Mouse (Mus musculus) A20 (cell line): ENCODE data around the gene Nxph3.

Experiments used
- DNase-seq: peaks from one replicate; pipeline ENCODE4 v3.0.0-alpha.2; 2011; ENCODE audit warnings: low read depth, low spot score

The Nxph3 gene

DNA sequence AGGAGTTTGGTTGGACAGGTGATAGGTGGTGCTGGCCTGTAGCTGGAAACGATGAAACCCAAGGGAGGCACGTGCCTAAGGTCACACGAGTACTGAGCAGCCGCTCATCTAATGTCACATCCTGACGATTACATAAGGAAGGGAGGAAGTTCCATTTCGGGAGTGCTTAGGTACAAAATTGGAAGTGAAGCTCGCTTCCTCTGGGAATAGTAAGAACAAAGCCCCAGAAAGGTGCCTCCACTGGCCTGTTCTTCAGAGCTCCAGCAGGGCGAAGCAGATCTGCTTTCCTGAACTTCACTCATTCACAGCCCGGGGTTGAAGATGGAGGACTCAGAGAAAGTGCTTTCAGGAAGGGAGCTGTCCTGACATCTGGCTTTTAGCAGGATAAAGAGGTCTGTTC is 20.4 kb downstream of the Nxph3 start:
- DNase-seq = no peak

DNA sequence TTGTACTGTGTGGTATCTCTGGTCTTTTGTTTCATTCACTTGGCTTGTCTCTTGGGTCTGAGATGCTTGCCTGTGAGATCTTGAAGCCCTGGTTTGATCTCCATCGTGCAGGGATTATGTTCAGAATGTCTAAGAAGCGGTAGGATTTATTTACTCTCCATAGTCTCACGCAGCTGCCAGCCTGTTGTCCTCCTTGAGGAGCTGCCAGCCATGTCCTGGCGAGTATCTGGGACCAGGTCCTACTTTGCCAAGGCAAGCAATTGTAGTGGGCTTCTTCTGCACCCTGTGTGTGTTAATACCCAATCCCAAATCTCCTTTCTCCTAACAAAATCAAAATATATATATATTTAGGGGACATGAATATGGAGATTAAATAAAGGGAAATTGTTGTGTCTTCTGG is 21.4 kb downstream of the Nxph3 start:
- no peak for DNase-seq

DNA sequence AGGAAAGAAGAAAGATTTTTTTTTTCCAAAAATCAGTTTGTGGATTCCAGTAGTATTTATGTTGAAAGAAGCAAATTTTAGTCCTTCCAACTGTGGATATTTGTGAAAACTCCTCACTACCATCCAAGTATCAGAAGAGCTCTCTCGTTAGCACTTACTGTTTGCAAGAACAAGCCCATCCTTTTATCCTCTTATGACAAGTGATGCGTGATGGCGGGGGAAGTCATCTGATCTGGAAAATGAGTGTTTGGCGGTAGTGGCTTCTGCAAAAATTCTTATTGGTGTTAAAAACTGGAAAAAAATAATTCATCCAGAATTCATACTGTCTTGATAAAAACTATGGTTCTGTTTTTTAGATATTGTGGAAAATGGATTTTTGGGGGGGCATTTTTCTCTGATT is 22.1 kb downstream of the Nxph3 start:
- no peak for DNase-seq

DNA sequence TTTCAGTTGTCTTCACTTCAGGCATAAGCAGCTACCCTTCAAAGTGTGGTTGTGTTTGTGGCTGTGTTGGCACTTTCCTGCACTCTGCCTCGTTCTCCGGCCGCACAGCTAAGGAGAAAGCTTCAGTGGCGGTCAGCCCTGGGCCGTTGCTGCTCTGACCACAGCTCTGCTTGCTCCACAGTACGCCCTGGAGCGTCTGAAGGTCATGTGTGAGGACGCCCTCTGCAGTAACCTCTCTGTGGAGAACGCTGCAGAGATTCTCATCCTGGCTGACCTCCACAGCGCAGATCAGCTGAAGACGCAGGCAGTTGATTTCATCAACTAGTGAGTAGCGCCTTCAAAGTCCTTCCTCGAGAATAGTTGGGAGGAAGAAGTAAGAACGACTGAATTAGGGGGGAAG is 24.3 kb downstream of the Nxph3 start:
- DNase-seq = no peak

DNA sequence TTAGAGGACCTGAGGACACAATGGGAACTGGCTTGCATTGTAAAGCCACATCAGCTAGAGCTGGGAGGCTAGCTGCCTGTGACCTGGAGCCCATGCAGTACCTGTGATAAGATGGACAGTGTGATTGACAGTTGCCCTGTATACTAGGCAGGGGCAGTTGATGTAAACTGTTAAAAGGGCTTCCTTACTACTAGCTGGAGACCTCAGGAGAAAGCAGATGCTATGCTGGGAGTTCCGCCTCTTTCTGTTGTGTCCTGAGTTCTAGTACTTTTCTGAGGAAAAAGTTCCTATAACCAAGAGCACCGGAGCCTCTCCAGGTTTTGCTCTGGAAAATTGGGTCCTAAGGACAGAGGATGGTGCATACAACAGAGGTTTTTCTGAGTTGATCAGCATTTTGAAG is 27.1 kb downstream of the Nxph3 start:
- no peak for DNase-seq

DNA sequence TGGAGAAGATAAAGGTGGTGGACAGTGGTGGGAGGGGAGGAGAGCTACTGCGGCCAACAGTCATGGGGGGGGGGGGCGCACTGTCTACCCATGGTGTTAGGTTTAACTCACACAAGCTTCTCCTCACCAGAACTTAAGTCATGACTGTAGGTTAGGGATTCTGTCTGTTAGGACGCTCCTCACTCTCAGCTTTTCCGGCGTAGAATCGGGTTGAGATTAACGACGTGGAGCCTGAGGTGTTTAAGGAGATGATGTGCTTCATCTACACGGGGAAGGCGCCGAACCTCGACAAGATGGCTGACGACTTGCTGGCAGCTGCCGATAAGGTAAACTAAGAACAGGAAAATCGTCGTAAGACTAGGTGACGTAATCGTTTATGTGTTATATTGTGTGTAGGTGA is 28.7 kb downstream of the Nxph3 start:
- no peak for DNase-seq

DNA sequence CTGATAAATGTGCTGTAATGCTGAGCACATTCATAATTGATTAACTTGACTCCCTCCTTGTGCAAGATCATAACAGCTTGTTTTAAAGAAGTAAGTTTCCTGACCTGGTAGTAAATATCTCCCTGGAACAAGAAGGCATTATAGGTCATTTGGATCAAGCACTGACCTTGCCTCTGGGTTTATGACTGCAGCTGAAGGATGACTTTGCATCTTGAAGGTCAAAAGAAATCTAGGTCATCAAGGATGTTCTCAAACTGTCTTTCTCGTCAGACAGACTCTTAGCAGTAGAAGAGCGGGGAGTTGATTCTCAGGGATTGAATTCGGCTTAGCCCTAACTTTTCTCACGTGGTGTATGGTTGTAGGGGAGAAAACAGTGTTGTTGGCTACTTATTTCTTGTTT is 33.7 kb downstream of the Nxph3 start:
- no peak for DNase-seq

DNA sequence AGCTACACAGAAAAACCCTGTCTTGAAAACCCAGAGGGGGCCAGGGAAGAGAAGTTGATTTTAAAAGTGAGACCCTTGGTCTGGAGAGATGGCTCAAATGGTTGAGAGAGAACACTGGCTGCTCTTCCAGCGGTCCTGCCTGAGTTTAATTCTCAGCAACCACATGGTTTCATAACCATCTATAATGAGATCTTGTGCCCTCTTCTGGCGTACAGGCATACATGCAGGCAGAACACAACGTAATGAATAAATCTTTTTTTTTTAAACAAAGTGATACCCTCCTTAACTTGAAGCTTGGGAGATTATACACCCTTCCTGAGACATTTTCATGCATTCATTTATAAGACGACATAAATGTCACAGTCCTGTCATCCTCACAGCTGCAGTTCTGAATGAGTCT is 34.9 kb downstream of the Nxph3 start:
- DNase-seq = no peak

DNA sequence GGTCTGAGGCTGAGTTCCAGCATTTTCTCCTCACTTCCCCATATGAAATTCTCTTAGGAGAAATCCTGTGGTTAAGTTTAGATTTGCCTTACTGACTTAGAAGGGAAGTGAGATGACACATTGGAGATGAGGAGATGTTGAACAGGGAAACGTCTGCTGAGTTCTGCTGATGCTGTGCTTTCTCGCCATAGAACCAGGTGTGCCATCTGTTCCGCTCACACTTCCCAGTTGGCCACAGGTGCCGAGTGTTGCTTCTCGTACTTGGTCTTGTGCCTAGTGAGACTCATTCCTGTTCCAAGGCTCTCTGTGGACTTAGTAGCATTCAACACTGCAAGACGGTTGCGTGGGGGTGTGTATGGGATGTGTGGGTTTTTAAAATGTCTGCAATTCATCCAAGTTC is 38.0 kb downstream of the Nxph3 start:
- no peak for DNase-seq

DNA sequence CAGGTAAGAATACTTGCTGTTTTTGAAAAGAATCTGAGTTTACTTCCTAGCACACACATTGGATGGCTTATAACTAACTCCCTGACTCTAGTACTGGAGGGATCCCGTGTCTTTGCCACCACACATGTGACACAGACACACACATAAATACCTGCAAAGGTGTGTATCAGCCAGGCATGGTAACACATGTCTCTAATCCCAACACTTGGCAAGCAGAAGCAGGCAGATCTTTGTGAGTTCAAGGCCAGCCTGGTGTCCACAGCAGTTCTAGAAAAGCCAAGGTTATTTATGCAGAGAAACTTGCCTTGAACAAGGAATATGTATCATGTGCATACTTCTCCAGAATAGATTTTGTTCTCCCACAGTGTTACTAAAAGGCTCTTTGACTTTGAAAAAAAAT is 40.9 kb downstream of the Nxph3 start:
- no peak for DNase-seq

DNA sequence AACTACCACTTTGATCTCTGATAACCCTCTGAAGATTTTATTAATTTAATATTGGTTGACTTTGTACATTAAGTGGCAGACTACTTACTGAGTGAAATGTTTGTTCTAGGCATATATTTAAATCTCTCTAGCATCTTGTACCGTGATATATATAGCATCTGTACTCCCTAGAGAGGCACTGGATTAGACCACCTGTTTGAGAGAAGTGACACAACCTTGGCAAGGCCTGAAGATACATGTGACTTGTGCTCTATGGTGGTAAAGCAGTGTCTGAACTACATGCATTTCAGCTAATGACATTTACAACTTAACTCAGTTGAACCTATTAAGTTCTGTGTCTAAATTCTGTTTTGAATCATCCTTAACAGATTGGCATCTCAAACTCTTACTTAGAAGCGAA is 41.4 kb downstream of the Nxph3 start:
- DNase-seq = no peak

DNA sequence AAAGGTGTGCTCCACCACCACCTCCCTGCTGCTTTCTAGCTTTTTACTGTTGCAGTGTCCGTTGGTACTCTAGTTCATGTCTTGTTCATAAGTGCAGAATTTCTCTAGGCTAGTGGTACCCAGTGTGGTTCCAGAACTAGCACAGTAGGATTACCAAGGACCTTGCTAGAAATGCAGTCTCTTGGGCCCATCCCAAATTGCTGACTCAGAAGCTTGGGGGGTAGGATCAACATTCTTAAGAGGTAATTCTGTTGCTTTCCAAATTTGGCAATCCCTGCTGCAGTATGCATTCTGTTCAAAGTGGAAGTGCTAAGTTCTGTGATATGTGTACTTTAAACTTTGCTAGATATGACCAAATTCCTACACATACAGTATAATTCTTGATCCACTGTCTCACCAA is 46.6 kb downstream of the Nxph3 start:
- no peak for DNase-seq

DNA sequence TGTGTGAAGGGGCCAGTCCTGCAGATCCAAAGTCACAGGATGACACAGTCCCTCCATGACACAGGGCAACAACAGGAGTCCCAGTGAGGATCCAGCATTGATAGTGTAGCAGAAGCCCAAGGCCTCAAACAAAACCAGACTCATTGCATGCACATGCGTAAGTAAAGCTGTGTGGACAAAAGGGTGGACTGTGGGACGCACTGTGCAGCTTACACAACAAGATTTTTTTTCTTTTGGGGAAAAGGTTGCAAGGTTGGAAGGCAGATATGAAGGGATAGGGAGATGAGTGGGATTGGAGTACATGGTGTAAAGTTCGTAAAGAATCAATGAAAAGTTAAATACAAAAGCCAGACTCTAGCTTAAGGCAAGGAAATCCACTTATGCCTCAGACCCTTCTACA is 52.2 kb downstream of the Nxph3 start:
- no peak for DNase-seq

DNA sequence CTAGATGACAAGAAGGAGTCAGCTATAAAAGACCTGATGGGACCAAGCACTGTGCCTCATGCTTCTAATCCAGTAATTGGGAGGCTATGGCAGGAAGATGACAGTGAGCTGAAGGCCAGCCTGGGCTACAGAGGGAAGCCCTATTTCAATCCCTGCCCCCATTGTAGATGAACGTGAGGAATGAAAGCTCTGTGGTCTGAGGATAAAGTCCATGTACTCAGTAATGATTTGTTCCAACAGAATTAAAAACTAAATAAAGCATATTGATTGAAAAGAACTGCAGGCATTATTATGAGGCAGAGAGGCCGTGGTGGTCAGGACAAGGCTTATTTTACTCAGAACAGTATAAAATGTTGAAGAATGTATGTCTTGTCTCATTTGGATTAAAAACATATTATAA is 53.5 kb downstream of the Nxph3 start:
- DNase-seq = no peak
